Mouse (Mus musculus) ES-Bruce4 (cell line): ENCODE results near the gene Jtb. TPM values are rescaled to one million over a fixed set of nuclear protein-coding genes. Genes with fewer than 3 reads are reported as not detected.
A peak's percentile ranks its signal among the peaks of the same experiment; 100 is the strongest.

Experiments
- H3K27ac ChIP-seq: 2 replicates; pipeline ENCODE4 v1.5.1; 2012; ENCODE audit warnings: low read length, inconsistent platforms; ENCODE audit not compliant: insufficient read depth
- H3K27me3 ChIP-seq: 2 replicates; pipeline ENCODE4 v1.6.1; 2012; ENCODE audit warnings: mild to moderate bottlenecking, low read length, inconsistent platforms; ENCODE audit not compliant: control insufficient read depth, poor library complexity, insufficient read depth, severe bottlenecking
- H3K36me3 ChIP-seq: 2 replicates; pipeline ENCODE4 v1.6.1; 2012; ENCODE audit warnings: inconsistent platforms, mild to moderate bottlenecking, low read length, moderate library complexity; ENCODE audit not compliant: control insufficient read depth, poor library complexity, insufficient read depth, severe bottlenecking
- H3K4me1 ChIP-seq: one replicate; pipeline ENCODE4 v1.8.1; 2011; ENCODE audit warnings: low read length; ENCODE audit not compliant: control insufficient read depth, insufficient read depth
- H3K4me3 ChIP-seq: 2 replicates; pipeline ENCODE4 v1.5.1; 2011; ENCODE audit warnings: low read depth, mild to moderate bottlenecking, low read length
- H3K9ac ChIP-seq: 2 replicates; pipeline ENCODE4 v1.6.1; 2012; ENCODE audit warnings: low read depth, mild to moderate bottlenecking, inconsistent platforms; ENCODE audit not compliant: poor library complexity, severe bottlenecking
- H3K9me3 ChIP-seq: replicated peaks from 2 replicates; pipeline ENCODE4 v1.6.1; 2012; ENCODE audit warnings: mild to moderate bottlenecking, low read length, inconsistent platforms; ENCODE audit not compliant: control insufficient read depth, poor library complexity, insufficient read depth, severe bottlenecking
- CTCF ChIP-seq: IDR thresholded peaks from one replicate; pipeline ENCODE4 v1.8.1; 2011; ENCODE audit warnings: low read depth, low read length
- EP300 ChIP-seq: IDR thresholded peaks from 2 replicates; pipeline ENCODE4 v1.6.1; 2011; ENCODE audit warnings: low read depth, low read length; ENCODE audit not compliant: insufficient read depth
- POLR2A ChIP-seq: IDR thresholded peaks from one replicate; pipeline ENCODE4 v1.8.1; 2011; ENCODE audit warnings: low read length; ENCODE audit not compliant: insufficient read depth
- polyA plus RNA-seq: library from polyadenylated mRNA; stranded (reverse); fragments of >200 nt; gene quantifications from 2 replicates; pipeline ENCODE4 v1.2.4, GENCODE M21; 2011; ENCODE audit warnings: low read depth; ENCODE audit not compliant: missing spikeins, insufficient read depth, insufficient read length

Jtb gene
- polyA plus RNA-seq, 1 experiment: 23.7 TPM

- Histone ChIP-seq H3K9ac (no peak overlapping the region), H3K9me3 (no peaks in the 10 kb centered on the region), H3K36me3 (peaks cover 15% of the 10 kb centered on the region), H3K4me3 (no peak overlapping the region), H3K27me3 (no peaks in the 10 kb centered on the region), H3K4me1 (no peaks in the 10 kb centered on the region), H3K27ac (no peak overlapping the region)
- TF ChIP-seq CTCF: no peak
- no peak for TF ChIP-seq EP300
- TF ChIP-seq POLR2A: no peak
Measured at GRCm38 (mm10) chr3:90258521-90258920, 27.1 kb downstream of the Jtb start.

GRCm38 (mm10) chr3:90263121-90263771 is 31.8 kb downstream of the Jtb start:
- Histone ChIP-seq H3K27ac (no peak overlapping the region), H3K27me3 (no peaks in the 10 kb centered on the region), H3K4me3 (no peak overlapping the region), H3K9me3 (no peaks in the 10 kb centered on the region), H3K4me1 (no peaks in the 10 kb centered on the region), H3K9ac (no peak overlapping the region), H3K36me3 (peaks cover 12% of the 10 kb centered on the region)
- TF ChIP-seq CTCF (no peak), POLR2A (no peak), EP300 (no peak)

GRCm38 (mm10) chr3:90264687-90265033 is 33.3 kb downstream of the Jtb start:
- Histone ChIP-seq H3K4me3 (no peak overlapping the region), H3K9ac (no peak overlapping the region), H3K27me3 (no peaks in the 10 kb centered on the region), H3K9me3 (no peaks in the 10 kb centered on the region), H3K27ac (no peak overlapping the region), H3K36me3 (peaks cover 5% of the 10 kb centered on the region), H3K4me1 (no peaks in the 10 kb centered on the region)
- TF ChIP-seq POLR2A (no peak), CTCF (no peak)

GRCm38 (mm10) chr3:90265034-90265931 is 33.9 kb downstream of the Jtb start, which contains the start of gene Dennd4b:
Dennd4b (plus strand) TSS chr3:90265185.
- peak within 1 kb of the TSS; percentile 90 for H3K9ac ChIP-seq
- TF ChIP-seq EP300 (no peak), CTCF (peak; percentile 89)
- no peaks in the 10 kb centered on the region for H3K4me1 ChIP-seq
- H3K27me3 ChIP-seq: no peaks in the 10 kb centered on the region
- peak within 1 kb of the TSS; percentile 37 for H3K27ac ChIP-seq
- peaks cover 1% of the 10 kb centered on the region for H3K36me3 ChIP-seq
- no peaks in the 10 kb centered on the region for H3K9me3 ChIP-seq
- H3K4me3 ChIP-seq: peak within 1 kb of the TSS; percentile 71

- peak overlapping the region; percentile 71 for H3K4me3 ChIP-seq
- no peaks in the 10 kb centered on the region; the same call in 1 of the 2 replicates for H3K36me3 ChIP-seq
- H3K9me3 ChIP-seq: no peaks in the 10 kb centered on the region
- no peak for TF ChIP-seq EP300
- no peak for TF ChIP-seq CTCF
- TF ChIP-seq POLR2A: no peak
- H3K27ac ChIP-seq: peak overlapping the region; percentile 37
- no peaks in the 10 kb centered on the region for H3K27me3 ChIP-seq
- H3K4me1 ChIP-seq: no peaks in the 10 kb centered on the region
- H3K9ac ChIP-seq: peak overlapping the region; percentile 90
Measured at GRCm38 (mm10) chr3:90265932-90266741, 34.7 kb downstream of the Jtb start.
